ENCODE assay signal across 11 mouse cellular contexts in genomic region chr19:53412149-53412848, GRCm38 (mm10). TPM values are rescaled to one million over a fixed set of nuclear protein-coding genes. Genes with fewer than 3 reads are reported as not detected.
DNase-seq lines count a peak whose midpoint lies in the region; ATAC-seq and TF ChIP-seq lines count a peak whose summit lies in the region.
"Had no signal": no experiment of that assay in that cellular context is flagged by ENCODE, and none has a peak within 500 bp of the region (broad histone marks: within the 10 kb centered on the region; RNA-seq: fewer than 3 reads in every experiment).

No protein-coding gene starts in this region.

- DNase-seq in intestine, embryonic 14.5 days (ENCODE audit: low spot score) = no peak
- DNase-seq in 3134 (ENCODE audit: extremely low read depth, insufficient read length, low spot score) (peak; percentile 75), ES-E14 (ENCODE audit: low read depth, low spot score) (no peak)
- no peak for DNase-seq in cerebellum, postnatal 25 days
- DNase-seq in cerebellum, postnatal 4 days (ENCODE audit: low spot score in 2 of 2) = no peak
- no peak for DNase-seq in urinary bladder, adult 2 months (ENCODE audit: low spot score)
- DNase-seq: kidney, postnatal 25 days had no signal

- no peak overlapping the region for H3K9ac ChIP-seq in intestine, embryonic 14.5 days (ENCODE audit: low read length)
- no peak overlapping the region for H3K9ac ChIP-seq in intestine, postnatal 0 days (ENCODE audit: low read depth, low read length)
- H3K9ac ChIP-seq in ES-E14 (ENCODE audit: insufficient read depth, low read depth, low read length, poor library complexity, severe bottlenecking) = no peak overlapping the region; the same call in 1 of the 2 replicates
- no peak overlapping the region for H3K9ac ChIP-seq in hindbrain, embryonic 13.5 days

- no peak overlapping the region for H3K4me3 ChIP-seq in intestine, embryonic 14.5 days (ENCODE audit: low read depth, low read length)
- H3K4me3 ChIP-seq in intestine, postnatal 0 days (ENCODE audit: low read depth, low read length) = no peak overlapping the region
- H3K4me3 ChIP-seq in ES-E14 (ENCODE audit: insufficient read depth in 1 of 2, low read depth in 1 of 2, low read length in 2 of 2, poor library complexity in 1 of 2, severe bottlenecking in 1 of 2) = no peak overlapping the region
- no peak overlapping the region for H3K4me3 ChIP-seq in hindbrain, embryonic 13.5 days
- H3K4me3 ChIP-seq: megakaryocyte, embryonic 14.5 days had no signal

- H3K27ac ChIP-seq in intestine, embryonic 14.5 days (ENCODE audit: low read depth) = peak overlapping the region; percentile 71
- H3K27ac ChIP-seq in intestine, postnatal 0 days (ENCODE audit: low read depth, low read length) = no peak overlapping the region
- H3K27ac ChIP-seq in ES-E14 (ENCODE audit: insufficient read depth, low read depth, low read length, poor library complexity, severe bottlenecking) = peak overlapping the region; percentile 72
- peak overlapping the region; percentile 56; the same call in 1 of the 2 replicates for H3K27ac ChIP-seq in hindbrain, embryonic 13.5 days

- H3K9me3 ChIP-seq in intestine, embryonic 14.5 days (ENCODE audit: control insufficient read depth, low read length) = no peaks in the 10 kb centered on the region
- no peaks in the 10 kb centered on the region for H3K9me3 ChIP-seq in intestine, postnatal 0 days (ENCODE audit: control insufficient read depth)
- H3K9me3 ChIP-seq in ES-E14 (ENCODE audit: control insufficient read depth, insufficient read depth, low read depth, low read length) = no peaks in the 10 kb centered on the region
- H3K9me3 ChIP-seq in hindbrain, embryonic 13.5 days = no peaks in the 10 kb centered on the region
- H3K9me3 ChIP-seq: megakaryocyte, embryonic 14.5 days had no signal

- TF ChIP-seq CTCF in intestine, postnatal 0 days (IDR thresholded peaks at IDR 0.05; ENCODE audit: low read depth) = no peak

- no peaks in the 10 kb centered on the region for H3K36me3 ChIP-seq in intestine, embryonic 14.5 days (ENCODE audit: control insufficient read depth, insufficient read depth, low read length)
- no peaks in the 10 kb centered on the region for H3K36me3 ChIP-seq in intestine, postnatal 0 days (ENCODE audit: control insufficient read depth, insufficient read depth)
- H3K36me3 ChIP-seq in ES-E14 (ENCODE audit: control insufficient read depth, insufficient read depth, low read length, poor library complexity, severe bottlenecking) = no peaks in the 10 kb centered on the region
- no peaks in the 10 kb centered on the region for H3K36me3 ChIP-seq in hindbrain, embryonic 13.5 days

- WGBS in intestine, embryonic 14.5 days = 20% methylated on average over 6 of the region's 6 CpGs
- WGBS in intestine, postnatal 0 days = 30% methylated on average over 6 of the region's 6 CpGs
- 5% methylated on average over 6 of the region's 6 CpGs for WGBS in hindbrain, embryonic 13.5 days

- in situ Hi-C loops in ES-E14 (cut with MboI; ENCODE audit: low sequenced_read_pairs in 2 of 2, unreplicated experiment in 2 of 2) = no loop called here

- no peaks in the 10 kb centered on the region for H3K27me3 ChIP-seq in intestine, embryonic 14.5 days (replicated peaks; ENCODE audit: control insufficient read depth, insufficient read depth, low read length)
- H3K27me3 ChIP-seq in intestine, postnatal 0 days (replicated peaks; ENCODE audit: control insufficient read depth, insufficient read depth, low read length) = no peaks in the 10 kb centered on the region
- H3K27me3 ChIP-seq in hindbrain, embryonic 13.5 days = no peaks in the 10 kb centered on the region

- peaks cover 18% of the 10 kb centered on the region for H3K4me1 ChIP-seq in intestine, embryonic 14.5 days (replicated peaks; ENCODE audit: control insufficient read depth, insufficient read depth, low read length)
- no peaks in the 10 kb centered on the region; the same call in 1 of the 2 replicates for H3K4me1 ChIP-seq in intestine, postnatal 0 days (replicated peaks; ENCODE audit: control insufficient read depth, insufficient read depth, low read length)
- H3K4me1 ChIP-seq in ES-E14 (ENCODE audit: control insufficient read depth in 2 of 2, insufficient read depth in 2 of 2, low read length in 2 of 2, poor library complexity in 1 of 2) = peaks cover 12 to 36% of the 10 kb centered on the region in 2 experiments
- H3K4me1 ChIP-seq in hindbrain, embryonic 13.5 days (replicated peaks) = peaks cover 8% of the 10 kb centered on the region

- no peak overlapping the region for H3K4me2 ChIP-seq in intestine, embryonic 14.5 days (ENCODE audit: low read length)
- no peak overlapping the region for H3K4me2 ChIP-seq in intestine, postnatal 0 days (replicated peaks; ENCODE audit: low read depth)
- no peak overlapping the region for H3K4me2 ChIP-seq in hindbrain, embryonic 13.5 days

- ATAC-seq in intestine, embryonic 14.5 days (replicated peaks; ENCODE audit: low FRiP score, low TSS enrichment, low read depth) = no peak
- no peak for ATAC-seq in intestine, postnatal 0 days
- no peak for ATAC-seq in hindbrain, embryonic 13.5 days (ENCODE audit: low FRiP score)
- ATAC-seq: forebrain, embryonic 16.5 days had no signal

TF ChIP-seq in ES-E14, 5 proteins besides CTCF, POLR2A, EP300 and RAD21:
- TF ChIP-seq CHD2 (IDR thresholded peaks at IDR 0.05; ENCODE audit: low read depth, low read length) (no peak), ZNF384 (IDR thresholded peaks at IDR 0.05; ENCODE audit: low read depth, low read length) (0 out of 2 replicates have a peak, but pooled peaks have one; percentile 28), HCFC1 (IDR thresholded peaks at IDR 0.05; ENCODE audit: borderline replicate concordance, insufficient read depth, low read length) (no peak)

RNA-seq across cellular contexts. Expression of gene Smndc1, which starts 21.9 kb away (rescaled TPM):
- 43.8 and 43.9 TPM in 2 replicates for polyA plus RNA-seq in intestine, embryonic 14.5 days (2014; fragmentation: Nextera tagmentation; extraction: Ambion mirVana)
- 36.2 and 36.3 TPM in 2 replicates for polyA plus RNA-seq in intestine, postnatal 0 days (2015; fragmentation: Nextera tagmentation; extraction: Ambion mirVana)
- total RNA-seq in ES-E14 (2012; rRNA removed) = 32.6 and 37.4 TPM in 2 replicates
- 38.7 and 41.6 TPM in 2 replicates for polyA plus RNA-seq in hindbrain, embryonic 13.5 days (2015; fragmentation: Nextera tagmentation; extraction: Ambion mirVana)
- 26.1 and 28.5 TPM in 2 replicates for polyA plus RNA-seq in urinary bladder, adult 2 months (2012; rRNA removed)

RNA-seq across cellular contexts. Expression of gene Gm10197, which starts 40.7 kb away (rescaled TPM):
- 2.2 TPM in 1 of 2 replicates, not detected in the other for polyA plus RNA-seq in intestine, embryonic 14.5 days (2014; fragmentation: Nextera tagmentation; extraction: Ambion mirVana)
- not detected in 2 replicates for polyA plus RNA-seq in intestine, postnatal 0 days (2015; fragmentation: Nextera tagmentation; extraction: Ambion mirVana)
- not detected in 2 replicates for total RNA-seq in ES-E14 (2012; rRNA removed)
- not detected in 2 replicates for polyA plus RNA-seq in hindbrain, embryonic 13.5 days (2015; fragmentation: Nextera tagmentation; extraction: Ambion mirVana)
- not detected in 2 replicates for polyA plus RNA-seq in urinary bladder, adult 2 months (2012; rRNA removed)
- polyA plus RNA-seq: forebrain, embryonic 16.5 days had no signal
